Mouse (Mus musculus): ENCODE measurements around the gene Nes. TPM values are rescaled to one million over a fixed set of nuclear protein-coding genes. Genes with fewer than 3 reads are reported as not detected.

The Nes gene
- polyA plus RNA-seq, 1 experiment from 2014 or later: 4.5 TPM

DNA sequence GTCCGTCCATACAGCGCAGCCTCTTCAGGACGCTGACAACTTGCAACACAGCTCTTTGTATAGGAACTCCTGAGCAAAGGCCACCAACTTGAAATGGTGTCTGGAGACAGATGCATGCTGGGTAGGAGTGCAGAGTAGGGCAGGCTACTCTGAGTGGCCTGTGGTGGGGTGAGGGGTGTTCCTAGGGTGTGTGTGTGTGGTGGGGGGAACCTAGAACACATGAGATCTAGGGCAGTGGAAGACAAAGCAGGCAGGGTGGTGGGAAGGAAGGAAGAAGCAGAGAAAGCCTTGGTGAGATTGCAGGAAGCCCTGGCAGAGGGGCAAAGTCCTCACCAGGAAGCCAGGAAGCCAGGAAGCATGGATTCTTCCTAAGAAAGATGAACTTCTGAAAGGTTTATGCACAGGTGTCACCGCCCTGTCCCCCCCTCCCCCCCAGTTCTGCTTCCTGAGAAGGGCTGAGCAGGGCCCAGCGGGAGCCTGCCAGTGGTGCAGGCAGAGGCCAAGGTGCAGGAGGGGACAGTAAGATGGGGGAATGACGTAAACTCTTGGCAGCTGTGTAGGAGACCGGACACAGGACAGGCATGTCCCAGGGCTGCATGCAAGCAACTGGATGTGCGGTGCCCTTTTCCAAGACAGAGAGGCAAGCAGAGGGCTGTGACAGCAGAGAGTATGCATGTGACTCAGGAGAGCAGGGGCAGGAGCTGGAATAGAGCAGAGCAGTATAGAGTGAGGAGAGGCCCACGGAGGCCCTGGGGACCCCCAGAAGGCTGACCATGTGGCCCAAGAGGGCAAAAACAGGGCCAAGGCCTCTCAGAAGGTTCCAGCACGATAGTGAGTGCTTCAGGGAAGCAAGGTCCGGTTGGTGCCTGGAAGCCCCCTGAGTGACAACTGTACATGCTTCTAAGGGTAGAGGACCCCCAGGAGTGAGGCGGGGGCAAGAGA lies 11.3 kb downstream of the Nes start:
- no peak for DNase-seq (ENCODE audit: low spot score)

DNA sequence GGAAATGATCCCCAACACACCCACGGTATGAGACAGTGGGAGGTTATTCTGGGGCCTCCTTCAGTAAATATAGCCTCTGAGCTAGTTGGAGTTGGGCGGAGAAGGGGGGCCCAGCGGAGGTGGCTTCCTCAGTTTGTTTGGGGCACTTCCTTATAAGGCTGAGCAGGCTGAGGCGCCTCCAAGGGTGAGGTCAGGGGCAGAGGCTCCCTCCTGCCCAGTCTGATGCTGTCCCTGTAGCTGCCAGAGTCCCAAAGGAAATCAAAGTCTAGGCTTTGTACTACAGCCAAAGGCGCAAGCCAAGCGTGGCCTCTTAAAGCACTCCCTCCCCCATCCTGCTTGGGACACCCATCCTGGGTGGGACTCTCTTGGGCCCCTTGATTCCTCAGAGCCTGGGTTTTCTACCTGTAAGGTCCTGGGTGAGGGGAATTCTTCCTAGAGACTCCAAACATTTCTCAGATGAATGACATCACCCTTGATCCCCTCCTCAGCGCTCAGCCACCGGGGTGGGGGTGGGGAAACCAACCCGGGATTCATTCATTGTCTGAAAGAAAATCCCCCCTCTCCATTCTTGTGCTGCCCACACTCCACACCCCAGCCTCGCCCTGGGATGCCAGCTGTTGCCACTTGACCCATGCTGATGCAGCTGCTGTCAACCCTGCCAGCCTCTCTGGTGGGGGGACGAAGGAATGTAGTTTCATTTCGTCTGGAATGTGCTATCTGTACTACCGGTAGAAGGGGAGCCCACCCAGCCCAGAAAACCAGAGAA lies 12.1 kb downstream of the Nes start:
- peak; percentile 40 for DNase-seq (ENCODE audit: low spot score)

DNA sequence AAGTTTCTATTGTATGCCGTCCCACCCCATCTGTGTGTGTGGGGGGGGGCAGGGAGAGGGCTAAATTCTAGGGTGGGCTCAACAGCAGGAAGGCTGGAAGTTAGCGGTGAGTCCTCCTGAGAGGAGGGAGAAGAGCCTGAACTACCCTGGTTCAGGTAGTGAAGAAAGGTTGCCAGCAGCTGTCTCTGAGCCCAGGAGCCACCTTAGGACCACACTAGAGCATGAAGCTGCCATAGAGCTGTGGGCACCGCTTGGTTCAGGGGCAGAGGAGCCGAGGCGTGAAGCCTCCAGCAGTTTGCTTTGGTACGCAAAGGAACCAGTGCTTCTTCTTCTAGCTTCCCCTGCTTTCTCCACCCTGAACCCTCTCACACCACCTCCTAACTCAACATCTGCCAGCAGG lies 12.7 kb downstream of the Nes start:
- no peak for DNase-seq (ENCODE audit: low spot score)

DNA sequence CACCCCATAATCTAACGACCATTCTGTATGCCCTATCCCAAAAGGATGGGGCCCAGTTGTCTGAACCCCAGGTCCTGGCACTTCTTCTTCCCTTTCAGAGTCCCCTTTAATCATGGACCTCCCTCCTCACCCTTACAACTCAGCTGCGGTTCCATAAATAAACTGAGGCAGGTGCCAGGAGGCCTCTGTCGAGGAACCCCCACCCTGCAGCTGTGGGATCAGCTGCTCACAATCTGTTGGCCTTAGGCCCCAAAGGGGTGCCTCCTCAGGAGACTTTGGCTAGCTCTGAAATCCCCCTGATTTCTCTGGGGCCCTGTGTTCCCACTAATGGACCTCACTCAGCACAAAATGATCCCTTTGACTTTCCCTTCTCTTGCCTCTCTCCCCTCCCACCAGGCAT lies 13.2 kb downstream of the Nes start:
- no peak for DNase-seq (ENCODE audit: low spot score)

DNA sequence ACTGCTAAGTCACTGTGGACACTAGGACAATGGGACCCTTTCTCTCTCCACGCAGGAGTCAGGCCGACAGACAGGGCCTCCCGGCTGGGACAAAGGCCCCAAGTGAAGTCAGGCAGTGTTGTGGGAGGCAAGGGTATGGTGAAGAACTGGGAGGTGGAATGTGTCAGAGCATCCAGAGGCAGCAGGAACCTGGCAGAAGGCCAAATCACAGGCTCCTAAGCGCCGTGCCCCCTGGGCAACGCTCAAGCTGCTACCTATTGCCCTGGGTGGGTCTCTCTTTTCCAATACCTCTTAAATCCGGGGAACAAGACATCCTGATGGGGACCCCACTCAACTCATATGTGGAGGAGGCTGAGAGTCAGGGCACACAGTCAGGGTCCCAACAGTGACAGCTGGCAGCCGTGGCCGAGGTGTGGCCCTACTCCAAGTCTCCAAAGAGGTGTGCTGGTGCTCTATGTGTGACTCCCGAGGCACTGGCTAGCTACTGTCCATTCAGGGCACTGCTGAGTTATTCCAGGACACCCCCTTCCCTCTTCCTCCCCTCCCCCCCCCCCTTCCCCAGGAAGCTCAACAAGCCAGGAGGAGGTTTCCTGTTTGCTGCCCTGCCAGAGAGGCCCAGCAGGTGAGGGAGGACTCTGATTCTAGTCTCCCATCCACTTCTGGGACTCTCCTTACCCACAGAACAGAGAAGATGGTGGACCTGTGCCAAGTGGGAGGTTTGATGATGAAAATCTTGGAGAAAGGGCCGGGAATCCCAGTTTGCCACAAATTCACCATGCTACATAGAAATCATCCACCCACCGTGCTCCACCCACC lies 14.8 kb downstream of the Nes start:
- no peak for DNase-seq (ENCODE audit: low spot score)

DNA sequence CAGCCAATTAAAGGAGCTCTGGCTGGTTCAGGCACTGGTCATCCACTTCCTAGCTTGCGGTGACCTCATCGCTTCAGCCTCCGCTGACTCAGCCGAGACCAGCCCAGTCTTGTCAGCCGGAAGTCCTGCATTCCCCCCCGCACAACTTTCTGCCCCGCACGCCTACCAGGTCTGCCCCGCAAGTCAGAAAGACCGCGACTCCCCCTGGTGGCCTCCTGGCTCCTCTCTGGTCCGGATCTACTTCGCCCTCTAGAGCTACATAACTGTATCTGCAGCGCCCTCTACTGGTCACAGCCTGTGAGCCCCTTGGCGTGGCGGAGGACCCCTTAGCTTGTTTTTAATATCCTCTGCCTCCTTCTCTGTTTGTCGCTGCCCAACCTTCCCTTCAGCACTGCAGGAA lies 16.0 kb downstream of the Nes start:
- peak; percentile 97 for DNase-seq (ENCODE audit: low spot score)

DNA sequence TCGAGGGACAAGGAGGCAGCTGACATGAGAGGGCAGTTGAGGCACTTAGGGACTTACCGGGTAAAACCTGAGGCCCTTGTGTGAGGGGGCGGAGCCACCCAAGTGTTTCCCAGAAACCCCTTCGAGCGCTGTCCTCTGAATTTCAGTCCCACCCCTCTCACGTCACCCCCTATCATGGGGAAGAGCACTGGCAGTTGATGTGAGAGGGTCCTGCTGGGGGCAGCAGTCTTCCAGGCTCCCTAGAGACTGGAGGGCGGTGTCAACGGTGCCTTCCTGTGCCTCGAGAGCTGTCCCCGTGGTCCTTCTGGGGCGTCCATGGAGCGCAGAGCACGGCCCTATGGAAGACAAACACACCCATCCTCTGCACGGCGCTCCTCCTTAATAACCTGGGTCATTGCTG lies 16.8 kb downstream of the Nes start:
- peak; percentile 87 for DNase-seq (ENCODE audit: low spot score)

DNA sequence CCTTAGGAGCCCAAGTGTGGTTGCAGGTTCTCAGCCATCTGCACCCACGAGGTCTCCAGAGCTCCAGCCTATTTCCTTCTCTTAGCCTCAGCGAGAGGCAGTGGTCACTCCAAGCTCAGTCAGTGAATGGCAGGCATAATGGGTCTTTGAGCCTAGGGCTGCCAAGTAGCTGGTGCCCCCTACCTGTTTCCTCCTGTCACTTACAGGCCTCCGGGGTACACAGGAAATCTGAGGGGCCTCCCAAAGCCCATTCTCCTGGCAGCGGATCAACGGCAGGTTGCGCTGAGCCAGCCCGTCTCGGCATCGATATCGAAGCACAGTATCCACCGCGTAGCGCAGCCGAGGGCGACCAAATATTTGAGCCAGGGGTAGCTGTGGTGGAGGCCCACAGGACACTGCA lies 17.2 kb downstream of the Nes start:
- DNase-seq (ENCODE audit: low spot score): peak; percentile 71

DNA sequence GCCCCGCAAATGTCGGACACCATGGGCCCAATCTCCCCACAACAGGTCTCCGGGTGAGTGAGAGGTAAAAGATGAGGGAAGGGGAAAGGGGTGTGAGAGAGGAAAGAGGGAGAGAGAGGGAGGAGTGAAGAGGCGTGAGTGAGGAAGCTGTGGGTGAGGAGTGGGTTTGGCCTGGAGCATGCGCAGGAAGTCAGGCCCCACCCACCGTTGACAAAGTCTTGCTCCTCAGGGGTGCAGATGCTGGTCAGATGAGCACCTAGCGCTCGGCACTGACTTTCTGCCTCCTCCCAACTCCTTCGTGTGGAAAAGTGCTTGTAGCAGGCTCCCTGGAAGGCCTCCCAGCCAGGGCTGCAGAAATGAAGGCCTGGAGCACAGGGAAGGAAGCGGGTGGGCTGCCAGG lies 19.1 kb downstream of the Nes start:
- no peak for DNase-seq (ENCODE audit: low spot score)

DNA sequence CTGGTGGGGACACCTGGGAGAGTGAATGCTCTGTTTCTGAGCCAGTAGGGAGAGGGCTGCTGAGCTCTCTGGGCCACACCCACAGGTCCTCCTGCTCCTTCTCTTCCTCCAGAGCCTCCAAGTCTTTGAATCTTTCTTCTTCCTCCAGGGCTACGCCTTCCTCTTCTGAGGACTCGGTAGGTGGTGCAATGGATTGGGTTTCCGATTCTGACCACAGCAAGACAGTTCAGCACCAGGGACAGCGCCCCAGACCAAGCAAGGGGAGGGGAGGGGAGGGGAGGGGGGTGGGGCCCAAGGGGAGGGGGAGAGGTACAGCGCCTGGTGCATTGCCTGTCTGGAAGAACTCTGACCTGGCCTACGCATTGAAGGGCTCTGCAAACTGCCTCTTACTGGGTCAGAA lies 22.6 kb downstream of the Nes start:
- peak; percentile 59 for DNase-seq (ENCODE audit: low spot score)

DNA sequence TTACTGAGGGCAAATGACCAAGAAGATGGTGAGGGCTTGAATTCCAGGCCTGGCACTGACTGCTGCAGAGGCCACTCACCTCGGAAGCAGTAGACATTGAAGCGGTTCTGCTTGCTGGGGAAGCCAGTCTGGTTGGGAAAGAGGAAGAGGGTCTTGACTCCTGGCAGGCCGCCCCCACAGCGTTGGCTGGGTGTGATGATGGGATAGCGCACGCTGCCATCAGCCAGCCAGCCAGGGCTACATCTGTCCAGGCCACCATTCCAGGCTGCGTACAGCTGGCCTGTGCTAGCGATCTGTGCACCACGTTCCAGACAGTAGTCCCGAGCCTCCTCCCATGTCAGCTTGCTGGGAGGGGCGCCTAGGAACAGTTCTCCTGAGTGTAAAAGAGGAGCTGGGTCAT lies 24.5 kb downstream of the Nes start:
- DNase-seq (ENCODE audit: low spot score): no peak

DNA sequence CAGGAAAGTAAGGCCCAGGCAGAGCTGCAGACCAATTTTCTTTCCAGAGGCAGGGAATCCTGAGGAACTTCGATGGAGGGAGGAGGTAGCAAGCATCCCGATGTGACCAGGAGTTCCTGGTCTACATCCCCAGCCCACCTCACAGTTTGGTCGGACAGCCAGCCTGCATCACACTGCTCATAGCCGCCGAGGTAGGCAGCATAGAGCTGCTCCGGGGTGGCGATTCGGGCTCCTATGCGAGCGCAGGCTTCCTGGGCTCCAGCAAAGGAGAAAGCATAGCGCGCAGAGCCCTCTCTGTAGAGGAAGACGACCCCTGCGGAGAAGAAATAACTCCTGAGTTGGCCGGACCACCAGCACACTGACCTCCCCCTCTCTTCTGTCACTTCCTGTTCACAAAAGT lies 25.5 kb downstream of the Nes start:
- no peak for DNase-seq (ENCODE audit: low spot score)

DNA sequence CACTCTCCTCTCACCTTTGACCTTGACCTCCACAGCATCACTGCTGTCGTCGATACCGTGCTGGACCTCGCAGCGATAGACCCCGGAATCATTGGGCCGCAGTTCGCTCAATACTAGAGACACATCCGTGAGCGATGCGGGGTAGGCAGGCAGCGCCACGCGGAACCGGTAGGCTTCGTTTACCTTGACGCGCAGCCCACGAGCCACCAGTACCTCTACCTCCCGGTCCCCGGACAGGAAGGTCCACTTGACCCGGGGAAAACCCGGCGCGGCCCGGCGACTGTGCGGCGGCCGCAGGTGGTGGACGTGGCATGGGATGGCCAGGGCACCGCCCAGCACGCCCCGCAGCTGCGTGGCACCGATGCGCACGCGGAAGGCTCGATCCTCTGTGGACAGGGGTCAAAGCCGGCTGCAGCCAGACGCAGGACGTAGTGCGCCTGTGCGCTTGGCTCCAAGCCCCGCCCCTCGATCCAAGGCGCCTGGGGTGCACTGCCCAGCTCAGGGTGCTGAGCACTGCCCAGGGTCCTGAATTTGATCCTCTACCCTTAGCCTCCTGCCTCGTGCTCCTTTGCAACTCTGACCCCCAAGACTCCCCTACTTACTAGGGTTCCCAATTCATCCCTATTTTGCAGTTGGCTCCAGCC lies 26.2 kb downstream of the Nes start:
- no peak for DNase-seq (ENCODE audit: low spot score)

DNA sequence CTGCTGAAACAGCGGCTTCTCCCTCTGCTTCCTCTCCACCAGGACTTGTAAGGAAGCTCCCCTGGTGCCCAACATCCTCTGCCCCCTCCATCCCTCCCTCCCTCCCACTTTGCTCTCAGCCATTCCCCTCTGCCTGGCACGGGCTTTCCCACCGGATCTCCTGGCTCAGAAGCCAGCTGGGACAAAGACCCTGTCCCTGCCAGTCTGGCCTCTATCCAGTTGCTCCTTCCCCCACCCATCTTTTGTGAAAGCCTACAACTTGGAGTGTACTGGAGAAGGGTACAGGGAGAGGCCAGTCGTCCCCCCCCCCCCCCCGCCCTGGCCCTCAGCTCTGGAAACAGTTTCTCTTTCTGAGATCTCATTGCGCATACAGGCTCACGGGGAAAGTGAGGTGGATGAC lies 27.9 kb downstream of the Nes start:
- DNase-seq (ENCODE audit: low spot score): no peak

DNA sequence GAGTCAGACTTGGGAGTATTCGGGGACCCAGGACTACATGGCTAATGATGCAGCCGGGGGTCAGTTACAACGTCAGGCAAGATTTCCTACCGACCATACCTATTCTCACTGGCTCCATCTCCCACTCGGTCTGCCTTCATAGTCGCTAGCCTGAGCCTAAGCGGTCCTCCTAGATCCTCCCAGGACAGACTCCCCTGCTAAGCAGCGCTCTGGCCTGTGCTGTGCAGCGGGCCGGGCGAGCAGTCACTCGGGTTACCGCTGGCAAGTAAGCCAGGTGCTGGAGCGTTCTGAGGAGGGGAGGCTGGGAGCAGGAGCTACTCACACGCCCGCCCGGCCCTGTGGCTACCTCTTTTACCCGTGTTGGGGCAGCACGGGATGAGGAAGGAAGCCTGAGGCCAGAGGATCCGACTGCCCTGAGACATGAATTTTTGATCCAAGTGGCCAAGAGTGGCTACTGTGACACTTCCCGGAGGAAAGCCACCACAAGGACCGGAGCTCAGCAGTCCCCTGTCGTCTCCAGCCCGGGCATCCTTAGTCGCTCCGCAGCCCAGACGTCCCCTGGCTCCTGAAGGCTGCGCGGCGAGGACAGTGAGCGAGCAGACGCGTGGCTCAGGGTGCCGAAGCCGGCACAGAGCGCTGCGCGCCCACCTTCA lies 28.5 kb downstream of the Nes start:
- no peak for DNase-seq (ENCODE audit: low spot score)

DNA sequence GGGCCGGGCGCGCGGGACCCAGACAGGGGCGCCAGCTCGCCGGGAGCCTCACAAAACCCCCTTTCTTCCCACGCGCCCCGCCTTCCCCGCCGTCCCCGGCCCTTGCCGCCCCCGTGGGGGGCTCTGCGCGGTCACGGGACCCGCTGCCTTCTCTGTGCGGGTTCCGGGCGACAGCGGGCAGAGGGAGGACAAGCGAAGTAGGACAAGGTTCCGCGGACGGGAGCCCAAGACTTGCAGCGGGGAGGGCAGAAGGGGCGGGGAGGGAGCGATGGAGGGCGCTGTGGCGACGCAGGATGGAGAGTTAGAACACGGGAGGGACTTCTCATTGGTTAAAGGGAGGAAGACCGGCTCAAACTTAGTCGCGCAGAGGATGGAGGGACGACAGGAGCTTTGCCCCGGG lies 29.3 kb downstream of the Nes start, which contains the start of gene Bcan:
Gene Bcan, minus strand, starts transcription at position 50 of the 400 bp plus-strand sequence.
- no peak for DNase-seq (ENCODE audit: low spot score)

DNA sequence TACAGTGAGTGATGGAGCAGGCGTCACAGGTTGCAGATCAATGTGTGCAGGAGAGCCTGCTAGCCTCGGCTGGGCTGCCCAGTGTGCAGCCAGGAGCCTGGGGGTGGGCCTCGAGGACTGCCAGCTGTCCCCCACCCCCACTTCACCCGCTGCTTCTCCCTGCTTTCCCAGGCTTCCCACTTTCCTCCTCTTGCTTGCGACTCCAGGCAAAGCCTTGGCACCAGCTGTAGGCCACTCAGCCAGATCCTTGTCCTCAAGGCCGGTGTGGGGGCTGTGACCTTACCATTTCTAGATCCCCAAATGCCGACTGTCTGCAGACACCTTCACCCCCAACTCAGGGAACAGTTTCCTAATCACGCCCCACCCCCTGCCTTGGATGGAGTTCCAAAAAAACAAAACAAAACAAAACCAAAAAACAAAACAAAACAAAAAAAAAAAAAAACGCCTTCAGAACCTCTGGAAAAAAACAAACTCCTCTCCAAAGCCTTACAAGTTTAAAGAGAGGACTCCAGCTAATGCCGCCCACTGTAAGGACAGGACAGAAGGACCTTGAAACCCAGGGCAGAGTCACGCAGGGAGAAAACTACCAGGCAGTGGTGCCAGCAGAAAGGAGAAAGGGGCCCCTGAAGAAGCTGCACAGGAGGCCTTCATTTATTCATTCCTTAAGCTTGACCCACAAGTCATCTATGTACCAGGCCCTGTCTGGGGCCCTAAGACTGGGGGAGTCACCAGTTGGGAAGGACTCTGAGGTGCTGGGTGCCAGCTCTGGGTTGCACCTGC lies 30.1 kb downstream of the Nes start:
- no peak for DNase-seq (ENCODE audit: low spot score)

DNA sequence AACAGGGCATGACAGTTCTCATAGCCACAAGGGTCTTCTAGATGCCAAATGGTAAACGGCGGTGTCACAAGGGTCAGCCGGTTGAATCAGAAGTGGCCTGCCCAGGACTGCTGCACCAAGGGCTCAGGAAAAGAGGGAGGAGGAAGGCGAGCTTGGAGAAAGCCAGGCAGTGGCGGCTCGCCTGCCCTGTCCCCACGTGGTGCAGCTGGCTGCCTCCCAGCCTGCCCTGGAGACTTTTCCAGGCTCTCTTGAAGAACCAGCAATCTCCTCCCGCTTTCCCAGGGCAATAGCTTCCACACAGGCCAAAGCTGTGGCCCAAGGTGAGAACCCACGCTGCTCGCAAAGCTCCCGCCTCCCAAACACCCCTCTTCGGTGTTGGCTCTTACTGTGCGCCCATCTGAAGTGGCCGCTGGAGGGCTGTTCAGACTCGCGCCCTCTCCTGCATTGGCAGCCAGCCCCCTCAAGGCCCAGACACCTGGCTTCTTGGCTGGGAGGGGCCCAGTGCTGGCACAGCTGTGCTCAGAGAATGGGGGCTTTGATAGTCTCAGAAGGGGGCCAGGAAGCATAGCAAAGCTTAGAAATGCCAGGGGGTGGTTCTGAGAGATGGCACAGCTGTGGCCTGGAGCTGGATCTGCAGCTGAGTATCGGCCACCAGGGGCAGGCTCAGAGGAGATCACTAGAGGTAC lies 31.6 kb downstream of the Nes start:
- peak; percentile 69 for DNase-seq (ENCODE audit: low spot score)
